Mouse (Mus musculus): ENCODE measurements around the gene Abr. TPM values are rescaled to one million over a fixed set of nuclear protein-coding genes. Genes with fewer than 3 reads are reported as not detected.

Gene Abr
- total RNA-seq, 2 experiments from 2014 or later, result 439 to 452 TPM

- DNase-seq (ENCODE audit: low spot score in 2 of 2), result no peak
- intact Hi-C loops (cut with DNase I), result loop anchor here (5.0 kb wide), 1 partner anchor 142 kb away; no protein-coding TSS in a partner anchor
Observed at GRCm38 (mm10) chr11:76505106-76505505, 117.0 kb downstream of the Abr start.

- intact Hi-C loops (cut with DNase I), result no loop called here
- DNase-seq (ENCODE audit: low spot score in 2 of 2), result no peak
Observed at GRCm38 (mm10) chr11:76504058-76504457, 118.1 kb downstream of the Abr start.

- no peak for DNase-seq (ENCODE audit: low spot score in 2 of 2)
- intact Hi-C loops (cut with DNase I), result no loop called here
Observed at GRCm38 (mm10) chr11:76499987-76500386, 122.1 kb downstream of the Abr start.

- DNase-seq (ENCODE audit: low spot score in 2 of 2), result no peak
- intact Hi-C loops (cut with DNase I), result no loop called here
Observed at GRCm38 (mm10) chr11:76499564-76499963, 122.5 kb downstream of the Abr start.

- intact Hi-C loops (cut with DNase I), result no loop called here
Observed at GRCm38 (mm10) chr11:76497769-76498152, 124.4 kb downstream of the Abr start.

GRCm38 (mm10) chr11:76497066-76497768, 124.9 kb downstream of the Abr start:
- intact Hi-C loops (cut with DNase I), result no loop called here
- DNase-seq (ENCODE audit: low spot score in 2 of 2), result no peak

More at GRCm38 (mm10) chr11:76497769-76498152, 124.4 kb downstream of the Abr start:
- DNase-seq (ENCODE audit: low spot score in 2 of 2), result no peak

- intact Hi-C loops (cut with DNase I), result no loop called here
- DNase-seq (ENCODE audit: low spot score in 2 of 2), result no peak
Observed at GRCm38 (mm10) chr11:76496086-76496771, 125.9 kb downstream of the Abr start.

- intact Hi-C loops (cut with DNase I), result no loop called here
- no peak for DNase-seq (ENCODE audit: low spot score in 2 of 2)
Observed at GRCm38 (mm10) chr11:76495127-76496028, 126.7 kb downstream of the Abr start.

- intact Hi-C loops (cut with DNase I), result loop anchor here (5.0 kb wide), 1 partner anchor 37 kb away; no protein-coding TSS in a partner anchor
- peak; percentile 80 to 82 for DNase-seq (ENCODE audit: low spot score in 2 of 2)
Observed at GRCm38 (mm10) chr11:76494360-76495126, 127.6 kb downstream of the Abr start.

- intact Hi-C loops (cut with DNase I), result loop anchor here (5.0 kb wide), 1 partner anchor 37 kb away; no protein-coding TSS in a partner anchor
- DNase-seq (ENCODE audit: low spot score in 2 of 2), result no peak
Observed at GRCm38 (mm10) chr11:76493811-76494274, 128.3 kb downstream of the Abr start.

GRCm38 (mm10) chr11:76493167-76493566, 128.9 kb downstream of the Abr start:
- intact Hi-C loops (cut with DNase I), result loop anchor here (5.0 kb wide), 1 partner anchor 36 kb away; no protein-coding TSS in a partner anchor

GRCm38 (mm10) chr11:76491817-76492216, 130.3 kb downstream of the Abr start:
- DNase-seq (ENCODE audit: low spot score in 2 of 2), result no peak
- intact Hi-C loops (cut with DNase I), result loop anchor here (5.0 kb wide), 1 partner anchor 35 kb away; no protein-coding TSS in a partner anchor

More at GRCm38 (mm10) chr11:76493167-76493566, 128.9 kb downstream of the Abr start:
- no peak for DNase-seq (ENCODE audit: low spot score in 2 of 2)

- intact Hi-C loops (cut with DNase I), result no loop called here
- DNase-seq (ENCODE audit: low spot score in 2 of 2), result no peak
Observed at GRCm38 (mm10) chr11:76489407-76489806, 132.7 kb downstream of the Abr start.

- DNase-seq (ENCODE audit: low spot score in 2 of 2), result no peak
- intact Hi-C loops (cut with DNase I), result no loop called here
Observed at GRCm38 (mm10) chr11:76487024-76487423, 135.1 kb downstream of the Abr start.

GRCm38 (mm10) chr11:76484033-76484432, 138.1 kb downstream of the Abr start:
- DNase-seq (ENCODE audit: low spot score in 2 of 2), result no peak
- intact Hi-C loops (cut with DNase I), result no loop called here

GRCm38 (mm10) chr11:76483171-76483727, 138.9 kb downstream of the Abr start:
- intact Hi-C loops (cut with DNase I), result no loop called here
- DNase-seq (ENCODE audit: low spot score in 2 of 2), result no peak

- no peak for DNase-seq (ENCODE audit: low spot score in 2 of 2)
Observed at GRCm38 (mm10) chr11:76482697-76483096, 139.4 kb downstream of the Abr start.

GRCm38 (mm10) chr11:76482183-76482582, 139.9 kb downstream of the Abr start:
- intact Hi-C loops (cut with DNase I), result no loop called here
- no peak for DNase-seq (ENCODE audit: low spot score in 2 of 2)

More at GRCm38 (mm10) chr11:76482697-76483096, 139.4 kb downstream of the Abr start:
- intact Hi-C loops (cut with DNase I), result no loop called here

GRCm38 (mm10) chr11:76479729-76480128, 142.4 kb downstream of the Abr start:
- intact Hi-C loops (cut with DNase I), result no loop called here
- no peak for DNase-seq (ENCODE audit: low spot score in 2 of 2)
